Mouse (Mus musculus) intestine, embryonic 16.5 days (tissue): ENCODE results near the gene Stip1. TPM values are rescaled to one million over a fixed set of nuclear protein-coding genes. Genes with fewer than 3 reads are reported as not detected.
A peak's percentile ranks its signal among the peaks of the same experiment; 100 is the strongest.

Experiments used
- ATAC-seq: fragments of 200-750 bp; cut with Nextera tagmentation; 2 replicates; pipeline ENCODE4 v1.8.0; 2017; ENCODE audit warnings: moderate TSS enrichment, moderate library complexity
- H3K27ac ChIP-seq: fragments of 300-500 bp; sonication (generic); 2 replicates; pipeline ENCODE4 v1.5.1; 2014; ENCODE audit warnings: mild to moderate bottlenecking, low read length
- H3K27me3 ChIP-seq: fragments of 300-500 bp; sonication (generic); replicated peaks from 2 replicates; pipeline ENCODE4 v1.6.1; 2014; ENCODE audit warnings: low read length, control low read depth, mixed read lengths; ENCODE audit not compliant: control insufficient read depth, insufficient read depth
- H3K36me3 ChIP-seq: fragments of 300-500 bp; sonication (generic); 2 replicates; pipeline ENCODE4 v1.6.1; 2014; ENCODE audit warnings: low read length, control low read depth; ENCODE audit not compliant: control insufficient read depth, insufficient read depth
- H3K4me1 ChIP-seq: fragments of 300-500 bp; sonication (generic); 2 replicates; pipeline ENCODE4 v1.6.1; 2014; ENCODE audit warnings: low read length, control low read depth, mixed read lengths; ENCODE audit not compliant: control insufficient read depth, insufficient read depth
- H3K4me2 ChIP-seq: fragments of 300-500 bp; sonication (generic); 2 replicates; pipeline ENCODE4 v1.6.1; 2014; ENCODE audit warnings: low read depth, low read length, control low read depth
- H3K4me3 ChIP-seq: fragments of 300-500 bp; sonication (generic); 2 replicates; pipeline ENCODE4 v1.5.1; 2014; ENCODE audit warnings: mild to moderate bottlenecking, low read length
- H3K9ac ChIP-seq: fragments of 300-500 bp; sonication (generic); 2 replicates; pipeline ENCODE4 v1.6.1; 2014; ENCODE audit warnings: low read depth, low read length
- H3K9me3 ChIP-seq: fragments of 300-500 bp; sonication (generic); 2 replicates; pipeline ENCODE4 v1.6.1; 2016; ENCODE audit warnings: low read length, control low read depth; ENCODE audit not compliant: control insufficient read depth
- WGBS: fragments of 180-500 bp; shearing (Covaris S2); extraction: QIAGEN DNeasy Blood & Tissue Kit; methylation state at CpG from one replicate; pipeline ENCODE4 v1.1.7; 2014; 5-methylcytosine and 5-hydroxymethylcytosine counted together
- polyA plus RNA-seq: library from polyadenylated mRNA; unstranded; fragments of >200 nt; fragmentation: Nextera tagmentation; extraction: Ambion mirVana; gene quantifications from 2 replicates; pipeline ENCODE4 v1.2.1, GENCODE M21; 2015

Gene Stip1
- polyA plus RNA-seq, 1 experiment from 2014 or later, result 208 TPM

GRCm38 (mm10) chr19:7066034-7066827 lies 26.5 kb upstream of the Stip1 start:
- Histone ChIP-seq H3K36me3 (no peaks in the 10 kb centered on the region), H3K9me3 (no peaks in the 10 kb centered on the region), H3K27ac (0 out of 2 replicates have a peak overlapping the region, but pooled peaks have one; percentile 24), H3K4me1 (peaks cover 39% of the 10 kb centered on the region), H3K4me3 (no peak overlapping the region), H3K4me2 (0 out of 2 replicates have a peak overlapping the region, but pooled peaks have one; percentile 22), H3K9ac (peak overlapping the region; percentile 41), H3K27me3 (peaks cover 17% of the 10 kb centered on the region; the same call in 1 of the 2 replicates)
- WGBS, result 32% methylated on average over 15 of the region's 15 CpGs
- ATAC-seq, result peak; percentile 57

GRCm38 (mm10) chr19:7064571-7064970 lies 24.8 kb upstream of the Stip1 start:
- Histone ChIP-seq H3K4me1 (peaks cover 26% of the 10 kb centered on the region), H3K27me3 (peaks cover 15% of the 10 kb centered on the region; the same call in 1 of the 2 replicates), H3K9ac (no peak overlapping the region), H3K27ac (no peak overlapping the region), H3K9me3 (no peaks in the 10 kb centered on the region), H3K4me3 (no peak overlapping the region), H3K36me3 (no peaks in the 10 kb centered on the region), H3K4me2 (no peak overlapping the region)
- ATAC-seq, result peak; percentile 55
- 3% methylated on average over 3 of the region's 3 CpGs for WGBS

- Histone ChIP-seq H3K36me3 (no peaks in the 10 kb centered on the region), H3K9me3 (no peaks in the 10 kb centered on the region), H3K4me3 (no peak overlapping the region), H3K27ac (no peak overlapping the region), H3K9ac (no peak overlapping the region), H3K4me1 (peaks cover 22% of the 10 kb centered on the region), H3K27me3 (peaks cover 6% of the 10 kb centered on the region; the same call in 1 of the 2 replicates), H3K4me2 (no peak overlapping the region)
- 92% methylated on average over 8 of the region's 8 CpGs for WGBS
- ATAC-seq, result no peak
Observed at GRCm38 (mm10) chr19:7062916-7063315, 23.1 kb upstream of the Stip1 start.

- H3K9me3 ChIP-seq, result no peaks in the 10 kb centered on the region
Observed at GRCm38 (mm10) chr19:7062110-7062509, 22.3 kb upstream of the Stip1 start.

GRCm38 (mm10) chr19:7058541-7058940 lies 18.8 kb upstream of the Stip1 start:
- Histone ChIP-seq H3K4me1 (peaks cover 19% of the 10 kb centered on the region), H3K9ac (no peak overlapping the region), H3K4me2 (peak overlapping the region; percentile 100; the same call in 1 of the 2 replicates), H3K27me3 (no peaks in the 10 kb centered on the region), H3K36me3 (no peaks in the 10 kb centered on the region), H3K27ac (peak overlapping the region; percentile 3; the same call in 1 of the 2 replicates), H3K4me3 (no peak overlapping the region), H3K9me3 (no peaks in the 10 kb centered on the region)
- ATAC-seq, result no peak
- WGBS, result 68% methylated on average over 6 of the region's 6 CpGs

More at GRCm38 (mm10) chr19:7062110-7062509, 22.3 kb upstream of the Stip1 start:
- Histone ChIP-seq H3K27ac (no peak overlapping the region), H3K4me1 (peaks cover 22% of the 10 kb centered on the region), H3K4me3 (no peak overlapping the region), H3K36me3 (no peaks in the 10 kb centered on the region), H3K4me2 (no peak overlapping the region), H3K27me3 (no peaks in the 10 kb centered on the region), H3K9ac (no peak overlapping the region)
- WGBS, result 87% methylated on average over 5 of the region's 5 CpGs
- ATAC-seq, result no peak

GRCm38 (mm10) chr19:7057722-7058207 lies 18.0 kb upstream of the Stip1 start:
- ATAC-seq, result peak; percentile 88
- peak overlapping the region; percentile 80 for H3K9ac ChIP-seq

GRCm38 (mm10) chr19:7057126-7057721 lies 17.5 kb upstream of the Stip1 start:
- H3K4me1 ChIP-seq, result peaks cover 19% of the 10 kb centered on the region
- WGBS, result 2% methylated on average over 16 of the region's 16 CpGs
- peak overlapping the region; percentile 100 for H3K4me2 ChIP-seq

More at GRCm38 (mm10) chr19:7057722-7058207, 18.0 kb upstream of the Stip1 start:
- Histone ChIP-seq H3K4me3 (peak overlapping the region; percentile 73), H3K36me3 (no peaks in the 10 kb centered on the region), H3K4me2 (peak overlapping the region; percentile 100), H3K4me1 (peaks cover 19% of the 10 kb centered on the region), H3K27me3 (no peaks in the 10 kb centered on the region), H3K9me3 (no peaks in the 10 kb centered on the region), H3K27ac (peak overlapping the region; percentile 39)
- under 1% methylated on average over 15 of the region's 15 CpGs for WGBS

GRCm38 (mm10) chr19:7056248-7057087 lies 16.7 kb upstream of the Stip1 start, which contains the start of gene Macrod1:
TSS of gene Macrod1 (plus strand) at chr19:7056810.
- WGBS, result 1% methylated on average over 68 of the region's 72 CpGs

More at GRCm38 (mm10) chr19:7057126-7057721, 17.5 kb upstream of the Stip1 start:
- Histone ChIP-seq H3K27ac (peak overlapping the region; percentile 39), H3K9me3 (no peaks in the 10 kb centered on the region), H3K4me3 (peak overlapping the region; percentile 73), H3K36me3 (no peaks in the 10 kb centered on the region), H3K27me3 (no peaks in the 10 kb centered on the region), H3K9ac (peak overlapping the region; percentile 80)
- peak; percentile 61 for ATAC-seq

More at GRCm38 (mm10) chr19:7056248-7057087, 16.7 kb upstream of the Stip1 start, which contains the start of gene Macrod1:
- ATAC-seq, result peak; percentile 80
- Histone ChIP-seq H3K27ac (peak within 1 kb of the TSS; percentile 39), H3K4me1 (peaks cover 19% of the 10 kb centered on the region), H3K27me3 (no peaks in the 10 kb centered on the region), H3K9me3 (no peaks in the 10 kb centered on the region), H3K4me3 (peak within 1 kb of the TSS; percentile 73), H3K9ac (peak within 1 kb of the TSS; percentile 80), H3K36me3 (no peaks in the 10 kb centered on the region), H3K4me2 (peak within 1 kb of the TSS; percentile 100)
